Mouse (Mus musculus) layer of hippocampus, adult 9-11 months (tissue): ENCODE data around the gene Emp2.
"Not testable (repeated sequence)": the region's sequence is repeated elsewhere in the genome, so short reads cannot be mapped to it uniquely, and the experiment has no call there.

Experiments
- DNase-seq: peaks from one replicate; pipeline ENCODE4 v3.0.0; 2022

The Emp2 gene

GRCm38 (mm10) chr16:10316493-10317196 is 2.9 kb upstream of the Emp2 start:
- no peak for DNase-seq

DNA sequence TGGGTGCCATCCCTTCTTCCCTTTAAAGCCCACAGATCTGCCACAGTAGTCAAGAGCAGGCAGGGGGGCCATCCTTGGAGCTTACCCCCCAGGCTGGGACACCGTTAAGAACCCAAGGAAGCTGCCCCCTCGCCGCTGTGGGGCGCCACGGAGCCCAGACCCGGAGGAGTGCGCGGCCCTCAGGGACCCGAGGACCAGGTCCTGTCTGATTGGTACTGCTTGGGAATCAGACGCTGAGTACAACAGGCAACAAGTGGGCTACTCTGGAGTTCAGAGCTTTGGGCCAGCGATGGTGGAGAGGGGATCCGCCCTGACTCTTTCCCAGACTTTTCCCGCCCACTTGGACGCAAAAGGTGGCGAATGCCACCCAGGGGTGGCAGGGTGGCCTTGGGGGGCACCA is 542 bp downstream of the Emp2 start:
- no peak for DNase-seq

- DNase-seq = no peak
Observed at GRCm38 (mm10) chr16:10311989-10312388, 1.8 kb downstream of the Emp2 start.

GRCm38 (mm10) chr16:10311086-10311485 is 2.7 kb downstream of the Emp2 start:
- no peak for DNase-seq

DNA sequence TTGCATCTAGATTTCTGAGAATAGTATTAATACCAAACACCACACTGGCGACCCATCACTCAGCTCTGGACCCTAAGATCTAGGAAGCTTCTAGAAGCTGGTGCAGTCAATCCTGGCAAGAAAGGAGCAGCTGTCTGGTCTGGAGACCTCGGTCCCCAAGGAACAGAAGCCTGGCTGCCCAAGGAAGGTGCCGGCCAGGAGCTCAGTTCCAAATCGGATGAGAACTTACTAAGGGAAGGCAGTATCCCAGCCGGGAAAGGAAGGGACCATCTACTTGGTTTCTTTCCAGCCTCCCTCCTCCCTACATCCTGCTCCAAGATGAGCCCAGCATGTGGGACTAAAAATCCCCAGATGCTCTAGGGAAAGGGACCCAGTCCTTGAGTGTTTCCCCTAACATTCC is 3.3 kb downstream of the Emp2 start:
- no peak for DNase-seq

GRCm38 (mm10) chr16:10307351-10307750 is 6.4 kb downstream of the Emp2 start:
- DNase-seq = no peak

DNA sequence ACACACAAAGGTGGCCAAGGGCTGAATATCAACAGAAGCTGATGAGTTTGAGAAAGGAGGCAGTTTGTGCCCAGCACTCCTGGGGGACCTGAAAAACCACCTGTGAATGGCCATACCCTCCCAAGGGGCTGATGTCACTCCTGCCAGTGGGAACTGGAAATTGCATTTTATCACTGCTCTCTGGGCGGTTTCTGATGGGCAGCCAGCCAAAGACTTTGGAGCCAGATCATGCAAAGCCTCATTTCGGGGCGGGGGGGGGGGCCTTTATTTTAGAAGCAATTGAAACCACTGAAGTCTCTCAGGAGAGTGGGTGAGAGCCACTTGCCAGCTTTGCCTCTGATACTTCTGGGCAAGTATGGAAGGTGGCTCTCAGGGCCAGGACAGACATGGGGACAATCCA is 7.7 kb downstream of the Emp2 start:
- DNase-seq = no peak

DNA sequence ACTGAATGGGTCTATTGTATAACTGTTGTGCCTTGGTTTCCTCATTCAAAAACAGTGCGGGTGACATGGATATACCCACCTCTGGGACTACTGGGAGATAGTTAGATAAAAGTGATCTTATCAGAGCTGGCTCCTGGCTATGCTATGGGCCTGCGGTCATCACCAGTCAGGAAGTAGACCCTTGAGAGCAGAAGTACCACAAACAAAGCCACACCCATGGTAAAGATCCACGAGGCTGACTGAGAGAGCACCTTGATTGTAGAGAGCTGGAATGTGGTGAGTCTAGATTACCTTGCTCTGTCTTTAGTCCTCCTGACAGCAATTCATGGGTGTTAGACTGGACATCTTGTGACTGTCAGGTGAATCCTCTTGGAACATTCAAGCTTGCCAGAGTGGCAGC is 12.4 kb downstream of the Emp2 start:
- DNase-seq = no peak

- no peak for DNase-seq
Observed at GRCm38 (mm10) chr16:10300231-10301186, 13.3 kb downstream of the Emp2 start.

DNA sequence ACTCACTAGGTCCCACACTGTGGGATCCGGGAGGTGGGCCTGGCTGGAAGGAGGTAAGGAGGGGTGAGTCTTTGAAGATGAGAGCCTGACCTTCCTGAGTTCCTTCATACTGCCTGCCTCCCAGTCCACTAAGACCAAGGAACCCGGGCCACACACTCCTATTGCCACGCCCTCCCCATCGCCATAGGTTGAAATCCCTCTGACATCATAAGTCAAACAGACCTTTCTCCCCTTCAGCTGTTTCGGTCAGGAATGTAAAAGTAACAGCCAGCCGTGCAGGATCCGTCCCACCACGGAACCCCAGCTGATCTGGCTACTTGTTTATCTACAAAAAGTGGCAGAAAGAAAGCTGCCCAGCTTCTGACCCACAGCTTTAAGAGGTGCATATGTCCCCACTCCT is 14.1 kb downstream of the Emp2 start:
- no peak for DNase-seq

DNA sequence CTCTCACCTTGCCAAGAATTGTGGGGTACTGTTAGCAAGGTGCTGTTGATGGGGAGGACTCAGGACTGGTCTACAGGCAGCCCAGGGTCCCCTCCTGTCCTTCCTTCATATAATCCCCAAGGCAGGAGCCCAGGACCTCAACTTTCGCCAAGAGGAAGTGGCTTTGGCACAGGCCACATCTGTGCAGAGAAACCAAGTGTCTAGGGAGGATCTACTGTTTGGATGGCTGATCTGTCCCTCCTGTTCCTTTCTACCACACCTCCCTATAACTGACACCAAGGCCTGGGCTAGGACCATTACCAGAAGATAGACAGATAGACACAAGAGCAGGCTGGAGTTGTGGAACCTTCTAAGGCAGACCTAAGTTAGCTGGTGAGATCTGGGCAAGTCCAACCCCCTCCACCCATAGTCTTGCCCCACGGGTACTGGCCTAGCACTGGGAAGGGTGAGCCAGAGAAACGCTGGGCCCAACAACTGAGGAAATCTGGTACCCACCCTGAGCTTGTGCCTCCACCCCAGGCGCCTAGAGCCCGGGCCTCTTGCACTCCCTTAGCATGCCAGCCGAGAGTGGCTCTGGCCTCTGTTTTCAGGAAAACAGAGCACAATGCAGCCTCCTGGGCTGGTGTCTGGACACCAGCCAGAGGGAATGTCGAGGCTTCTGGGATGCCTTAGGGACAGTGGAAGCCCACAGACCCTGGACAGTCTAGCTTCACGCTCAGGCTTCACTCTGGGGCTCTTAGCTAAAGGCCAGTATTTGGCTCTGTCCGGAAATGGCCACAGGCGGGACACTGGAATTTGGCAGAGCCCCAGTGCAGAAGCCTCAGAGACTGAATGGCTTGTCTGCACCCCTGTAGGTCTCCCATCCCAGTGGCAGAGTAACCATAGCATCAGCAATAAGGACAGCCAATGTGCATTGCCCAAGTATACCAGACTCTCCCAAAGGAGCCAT is 15.8 kb downstream of the Emp2 start:
- DNase-seq = no peak

DNA sequence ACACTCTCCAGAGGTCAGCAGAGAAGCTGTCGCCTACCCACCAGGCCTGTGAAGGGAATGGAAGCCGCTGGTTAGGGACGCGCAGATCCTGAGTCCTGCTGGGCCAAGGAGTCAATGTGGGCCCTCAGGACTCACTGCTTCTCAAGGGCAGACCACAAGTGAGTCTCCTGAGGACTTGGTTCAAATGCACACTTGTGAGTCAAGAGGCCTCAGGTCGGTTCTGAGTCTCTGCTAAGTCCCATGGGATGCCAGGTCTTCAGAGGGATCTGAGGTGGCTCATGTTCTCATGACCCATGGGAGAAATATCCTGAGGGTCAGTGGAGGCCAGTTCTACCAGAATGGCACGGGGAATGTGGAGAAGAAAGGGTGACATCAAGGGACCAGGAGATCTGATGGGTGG is 25.7 kb downstream of the Emp2 start:
- DNase-seq = no peak

- peak; percentile 16 for DNase-seq
Observed at GRCm38 (mm10) chr16:10286513-10287268, 27.1 kb downstream of the Emp2 start.

DNA sequence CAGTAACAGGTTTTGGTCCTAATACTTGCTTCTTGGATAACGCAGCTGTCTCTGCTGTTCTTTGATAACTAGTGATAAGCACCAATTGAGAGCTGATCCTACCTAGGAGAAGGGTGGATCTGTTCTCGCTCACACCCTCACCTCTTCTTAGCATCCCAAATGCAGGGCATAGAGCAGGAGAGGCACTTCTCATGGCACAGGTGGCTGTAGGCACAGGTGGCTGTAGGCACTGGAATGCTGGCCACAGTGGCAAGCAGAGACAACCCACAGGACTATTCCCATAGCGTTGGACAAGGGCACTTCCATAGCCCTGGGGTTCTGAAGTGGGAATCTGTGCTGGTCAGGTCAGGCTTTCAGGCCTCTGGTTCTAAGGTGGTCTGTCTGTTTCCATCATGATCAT is 31.9 kb downstream of the Emp2 start:
- no peak for DNase-seq

GRCm38 (mm10) chr16:10280286-10280951 is 33.3 kb downstream of the Emp2 start:
- DNase-seq = peak; percentile 77

GRCm38 (mm10) chr16:10276778-10277177 is 37.0 kb downstream of the Emp2 start:
- DNase-seq = not testable (repeated sequence)

DNA sequence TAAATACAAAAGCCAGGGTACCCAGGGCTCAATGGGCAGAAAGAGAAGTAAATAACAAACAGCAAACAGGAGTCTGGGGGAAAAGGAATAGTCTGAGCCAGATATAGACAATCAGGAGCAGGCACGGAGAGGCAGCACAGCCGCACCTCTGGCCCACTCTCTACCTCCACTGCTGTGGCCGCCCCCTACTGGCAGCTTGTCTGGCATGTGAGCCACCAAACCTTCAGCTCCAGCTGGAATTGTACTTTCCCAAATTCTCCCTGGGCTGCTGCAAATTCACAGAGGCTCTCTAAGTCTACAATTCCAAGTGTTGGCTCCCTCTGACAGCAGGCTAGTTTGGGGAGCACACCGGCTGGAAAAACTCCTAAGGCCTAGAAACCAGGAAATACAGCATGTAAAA is 39.3 kb downstream of the Emp2 start:
- no peak for DNase-seq

DNA sequence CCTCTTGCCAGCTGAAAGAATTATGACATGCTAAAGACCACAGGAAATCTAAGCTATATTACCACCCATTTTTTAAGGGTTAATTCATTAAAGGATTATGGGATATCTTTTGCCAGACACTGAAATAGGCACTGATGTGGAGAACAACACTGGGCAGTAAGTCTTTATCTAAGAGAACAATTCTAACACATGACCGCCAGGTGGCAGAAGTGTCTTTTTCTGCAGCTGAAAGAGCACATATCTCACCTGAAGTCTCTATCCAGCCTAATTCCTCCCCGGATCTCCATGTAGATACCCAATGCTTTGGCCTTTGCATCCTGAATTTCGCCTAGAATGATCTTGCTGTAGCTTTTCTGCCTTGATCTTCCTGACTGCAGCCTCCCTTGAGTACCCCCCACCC is 41.5 kb downstream of the Emp2 start:
- DNase-seq = peak; percentile 26

- DNase-seq = no peak
Observed at GRCm38 (mm10) chr16:10253993-10254392, 59.8 kb downstream of the Emp2 start.

DNA sequence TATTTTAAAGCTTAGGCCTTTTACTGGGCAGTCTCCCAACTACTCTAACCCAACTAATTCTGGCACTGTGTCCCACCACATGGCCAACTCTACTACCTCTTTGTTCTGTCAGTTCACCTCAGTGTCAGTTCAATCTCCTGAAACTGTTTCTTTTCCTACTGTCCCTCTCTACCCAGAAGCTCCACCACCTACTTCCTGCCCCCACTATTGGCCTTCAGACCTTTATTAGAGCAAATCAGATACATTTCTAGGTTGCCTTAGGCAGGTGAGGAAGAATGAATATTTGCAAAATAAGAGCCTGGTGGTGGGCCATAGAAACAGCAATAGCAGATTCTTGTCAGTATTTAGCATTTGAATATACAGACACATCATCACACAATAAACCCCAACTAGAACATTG is 77.2 kb downstream of the Emp2 start:
- no peak for DNase-seq
